Mouse (Mus musculus) cerebellum, postnatal 25 days (tissue): ENCODE data around the gene Llph.

ENCODE experiments used
- DNase-seq, 2 experiments: peaks; one replicate each; pipeline ENCODE4 v3.0.0; 2021; ENCODE audit warnings: mixed read lengths in 2 of 2

Gene Llph

GRCm38 (mm10) chr10:120279482-120280128, 52.7 kb downstream of the Llph start:
- DNase-seq = peak in 1 of 2 experiments; percentile 12

- DNase-seq = no peak
Observed at GRCm38 (mm10) chr10:120280375-120280774, 53.5 kb downstream of the Llph start.

GRCm38 (mm10) chr10:120281700-120282099, 54.8 kb downstream of the Llph start:
- DNase-seq = no peak
